Mouse (Mus musculus) spleen, postnatal 10 days (tissue): ENCODE measurements around the gene Brd2.

ENCODE experiments used
- DNase-seq, 2 experiments: peaks; one replicate each; pipeline ENCODE4 v3.0.0; 2021 to 2022; ENCODE audit warnings: low spot score in 2 of 2

Brd2 gene

DNA sequence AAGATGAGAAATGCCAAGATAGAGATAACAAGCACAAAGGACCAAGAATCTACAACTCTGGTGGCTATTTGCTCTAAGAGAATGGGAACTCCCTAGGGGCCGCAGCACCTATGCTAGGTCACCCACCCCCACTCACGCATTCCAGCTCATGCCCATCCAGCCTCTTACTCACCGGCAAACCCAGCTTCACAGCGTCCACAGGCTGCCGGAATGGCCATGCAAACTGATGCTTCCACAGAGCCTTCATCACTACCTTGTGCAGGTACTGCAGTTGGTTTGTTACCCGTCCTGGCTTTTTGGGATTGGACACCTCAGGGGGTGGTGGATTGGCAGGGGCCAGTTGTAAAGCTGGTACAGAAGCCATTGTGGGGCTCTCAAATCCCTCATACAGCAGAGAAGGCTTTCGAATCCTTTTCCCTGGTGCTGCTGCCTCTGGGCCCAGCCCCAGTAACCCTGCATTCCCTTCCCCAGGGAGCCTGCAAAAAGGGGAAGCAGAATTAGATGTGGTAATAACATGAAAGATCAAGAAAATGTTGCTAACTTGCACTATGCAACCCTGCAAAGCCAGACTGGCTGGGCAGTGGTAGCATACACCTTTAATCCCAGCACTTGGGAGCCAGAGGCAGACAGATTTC, 5.6 kb downstream of the Brd2 start:
- peak in 1 of 2 experiments; percentile 40 for DNase-seq

- no peak for DNase-seq
Measured at GRCm38 (mm10) chr17:34114114-34114513, 8.3 kb downstream of the Brd2 start.

DNA sequence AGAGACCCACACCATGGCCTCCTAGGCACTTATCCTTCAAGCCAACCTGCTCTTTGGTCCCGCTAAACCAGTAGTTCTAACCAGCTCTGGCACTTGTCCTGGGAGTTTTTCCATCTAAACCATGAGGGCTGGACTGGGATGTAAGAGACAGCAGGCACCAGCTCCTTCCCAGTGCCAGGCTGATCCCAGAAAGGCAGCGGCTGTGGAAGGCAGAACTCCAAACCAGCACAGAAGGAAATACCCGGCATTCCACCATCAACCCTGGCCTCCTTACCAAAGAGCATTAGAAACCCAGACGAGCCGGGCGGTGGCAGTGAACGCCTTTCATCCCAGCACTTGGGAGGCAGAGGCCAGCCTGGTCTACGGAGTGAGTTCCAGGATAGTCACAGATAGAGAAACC, 12.1 kb downstream of the Brd2 start:
- DNase-seq = no peak

GRCm38 (mm10) chr17:34109806-34110195, 12.6 kb downstream of the Brd2 start:
- no peak for DNase-seq

DNA sequence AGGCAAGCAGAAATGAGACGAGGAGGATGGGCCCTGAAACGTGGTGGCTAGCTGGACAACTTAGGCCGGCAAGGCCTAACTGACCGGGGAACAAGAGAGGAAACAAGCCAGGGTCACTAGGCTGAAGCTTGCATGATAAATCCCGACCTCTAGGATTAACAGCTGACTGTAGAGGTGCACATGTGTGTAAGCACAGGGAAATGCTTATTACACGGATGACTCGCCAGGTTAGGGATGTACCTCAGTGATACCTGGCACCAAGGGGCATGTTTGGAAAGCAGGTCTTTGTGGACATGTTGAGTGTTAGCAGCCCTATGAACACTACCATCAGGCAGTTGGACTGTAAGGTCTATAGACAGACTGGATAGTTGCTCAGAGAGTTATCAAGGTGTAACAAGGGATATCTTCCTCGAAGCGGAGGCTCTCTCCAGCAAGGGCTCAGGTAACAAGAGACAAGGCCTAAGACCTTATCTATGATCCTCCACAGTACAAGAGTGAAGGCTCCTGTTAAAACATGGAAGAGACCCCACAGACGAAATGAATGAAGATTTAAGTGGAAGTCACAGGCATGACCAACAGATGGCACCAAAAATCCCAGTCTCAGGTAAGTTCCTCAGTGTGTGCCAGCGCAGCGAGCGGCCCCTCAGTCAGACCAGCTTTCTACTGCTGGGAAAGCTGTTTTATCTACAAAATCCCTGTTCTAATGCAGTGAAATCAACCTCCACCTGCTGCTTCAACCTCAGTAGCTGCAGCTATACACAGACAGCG, 13.2 kb downstream of the Brd2 start:
- no peak for DNase-seq

DNA sequence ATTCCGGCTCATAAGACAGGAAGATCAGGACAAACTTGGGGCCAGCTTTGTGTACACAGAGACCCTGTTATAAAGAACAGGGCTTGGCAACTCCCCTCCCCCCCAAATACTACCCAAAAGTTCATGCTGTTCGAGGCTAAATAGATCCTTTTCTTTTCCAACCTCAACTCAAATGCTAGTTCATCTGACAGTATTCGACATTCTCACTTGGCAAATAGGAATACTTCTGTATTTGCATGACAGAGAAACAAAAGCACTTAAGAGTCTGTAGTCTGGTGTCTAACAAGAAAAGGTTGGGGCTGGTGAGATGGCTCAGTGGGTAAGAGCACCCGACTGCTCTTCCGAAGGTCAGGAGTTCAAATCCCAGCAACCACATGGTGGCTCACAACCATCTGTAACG, 14.0 kb downstream of the Brd2 start:
- no peak for DNase-seq

DNA sequence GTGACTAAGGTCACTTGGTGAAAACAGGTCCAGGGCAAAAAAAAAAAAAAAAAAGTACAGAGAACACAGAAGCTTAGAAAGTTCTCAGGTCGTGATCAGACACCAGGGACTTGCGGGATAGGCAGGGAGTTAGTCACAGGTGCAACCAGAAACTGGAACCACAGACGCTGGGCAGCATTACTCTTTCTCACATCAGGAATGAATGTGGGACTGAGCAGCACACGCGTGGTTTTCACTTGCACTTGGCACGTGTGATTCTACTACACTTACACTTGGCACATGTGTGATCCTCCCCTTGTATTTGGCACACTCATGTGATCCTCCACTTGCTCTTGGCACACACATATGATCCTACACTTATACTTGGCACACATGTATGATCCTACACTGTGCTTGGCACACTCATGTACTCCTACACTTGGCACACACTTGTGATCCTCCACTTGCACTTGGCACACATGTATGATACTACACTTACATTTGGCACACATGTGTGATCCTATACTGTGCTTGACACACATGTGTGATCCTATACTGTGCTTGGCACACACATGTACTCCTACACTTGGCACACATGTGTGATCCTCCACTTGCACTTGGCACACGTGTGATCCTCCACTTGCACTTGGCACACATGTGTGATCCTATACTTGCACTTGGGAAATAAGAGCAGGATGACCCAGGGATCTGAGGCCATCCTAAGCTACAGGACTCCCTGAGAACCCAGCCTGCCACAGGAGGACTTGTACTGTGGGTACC, 15.1 kb downstream of the Brd2 start:
- DNase-seq = no peak

GRCm38 (mm10) chr17:34106555-34106954, 15.9 kb downstream of the Brd2 start:
- no peak for DNase-seq

GRCm38 (mm10) chr17:34104804-34105203, 17.6 kb downstream of the Brd2 start:
- DNase-seq = no peak

- no peak for DNase-seq
Measured at GRCm38 (mm10) chr17:34102831-34103230, 19.6 kb downstream of the Brd2 start.

GRCm38 (mm10) chr17:34101604-34102032, 20.8 kb downstream of the Brd2 start:
- DNase-seq = peak; percentile 96 to 98

GRCm38 (mm10) chr17:34101185-34101584, 21.2 kb downstream of the Brd2 start:
- DNase-seq = no peak

DNA sequence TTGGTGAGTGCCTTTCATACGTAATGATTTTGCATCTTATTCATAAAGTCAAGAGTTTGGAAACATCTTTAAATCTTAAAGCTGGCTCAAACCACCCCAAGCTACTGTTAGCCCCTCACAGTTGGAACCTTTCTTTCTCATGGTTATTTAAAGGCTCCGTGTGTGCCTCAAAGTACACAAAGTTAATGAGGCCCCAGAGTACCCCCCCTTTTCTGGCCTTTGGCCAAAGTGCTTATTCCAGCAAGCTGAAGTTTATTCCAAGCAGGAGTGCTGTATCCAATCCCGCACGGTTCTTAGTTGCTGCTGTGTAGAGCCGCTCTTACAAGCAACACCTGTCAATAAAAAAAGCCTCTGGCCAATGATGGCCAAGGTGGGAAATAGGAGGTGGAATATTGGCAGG, 22.9 kb downstream of the Brd2 start:
- DNase-seq = no peak

- DNase-seq = no peak
Measured at GRCm38 (mm10) chr17:34098709-34099479, 23.5 kb downstream of the Brd2 start.

DNA sequence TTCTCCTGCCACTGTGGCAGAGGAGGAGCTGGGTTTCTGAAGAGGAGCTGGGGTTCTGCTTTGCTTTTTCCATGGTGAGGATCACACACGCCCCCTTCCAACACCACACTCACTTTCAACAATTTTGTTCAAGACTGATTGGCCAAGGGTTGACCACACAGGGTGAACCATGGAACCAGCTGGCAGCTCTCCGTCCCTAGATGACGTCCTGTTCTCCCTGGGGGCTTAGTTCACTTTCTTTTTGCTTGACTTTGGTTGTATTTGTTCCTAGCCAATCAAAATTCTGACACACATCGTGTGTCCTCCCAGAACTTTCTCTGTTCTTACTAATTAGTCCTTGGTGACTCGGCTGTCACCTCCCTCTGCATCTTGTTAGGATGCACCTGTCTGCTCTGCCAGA, 25.2 kb downstream of the Brd2 start:
- DNase-seq = no peak

GRCm38 (mm10) chr17:34096497-34097010, 25.9 kb downstream of the Brd2 start:
- DNase-seq = no peak

- DNase-seq = no peak
Measured at GRCm38 (mm10) chr17:34094283-34095035, 28.0 kb downstream of the Brd2 start.

- peak in 1 of 2 experiments; percentile 54 for DNase-seq
Measured at GRCm38 (mm10) chr17:34093199-34093874, 29.1 kb downstream of the Brd2 start.

GRCm38 (mm10) chr17:34092197-34092875, 30.1 kb downstream of the Brd2 start, which contains the start of gene H2-Oa:
Gene H2-Oa (plus strand): TSS chr17:34092340.
- DNase-seq = peak; percentile 22 to 52

DNA sequence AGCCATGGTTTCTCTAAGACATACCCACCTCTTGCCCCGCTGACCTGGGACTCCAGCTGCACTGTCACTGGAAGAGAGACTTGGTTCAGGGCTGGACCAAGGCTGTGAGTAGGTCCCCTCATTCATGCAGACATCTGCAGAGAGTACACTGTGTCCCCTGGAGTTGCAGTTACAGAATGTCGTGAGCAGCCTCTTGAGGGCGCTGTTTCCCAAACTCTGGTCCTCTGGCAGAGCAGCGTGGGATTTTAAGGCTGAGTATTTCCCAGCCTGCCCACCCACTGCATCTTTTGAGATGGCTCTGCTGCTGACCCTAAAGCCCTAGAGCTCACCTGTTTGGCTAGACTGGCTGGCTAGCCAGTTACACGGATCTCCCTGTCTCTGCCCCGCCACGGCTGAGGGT, 31.5 kb downstream of the Brd2 start:
- peak; percentile 26 to 79 for DNase-seq
